Mouse (Mus musculus) thymus, adult 2 months (tissue): ENCODE data around the gene Gprasp2. TPM values are rescaled to one million over a fixed set of nuclear protein-coding genes. Genes with fewer than 3 reads are reported as not detected.
A peak's percentile ranks its signal among the peaks of the same experiment; 100 is the strongest.
"Not testable (repeated sequence)": the region's sequence is repeated elsewhere in the genome, so short reads cannot be mapped to it uniquely, and the experiment has no call there.

ENCODE experiments used
- DNase-seq: peaks from one replicate; pipeline ENCODE4 v3.0.0; 2021
- H3K27ac ChIP-seq: fragments of 200-500 bp; 2 replicates; pipeline ENCODE4 v1.5.1; 2012; ENCODE audit warnings: low read length, control low read depth; ENCODE audit not compliant: control insufficient read depth, insufficient read depth
- H3K27me3 ChIP-seq: fragments of 200-500 bp; 2 replicates; pipeline ENCODE4 v1.6.1; 2012; ENCODE audit warnings: mild to moderate bottlenecking, low read length, moderate library complexity, mixed read lengths; ENCODE audit not compliant: control insufficient read depth, insufficient read depth
- H3K36me3 ChIP-seq: fragments of 200-500 bp; 2 replicates; pipeline ENCODE4 v1.6.1; 2012; ENCODE audit warnings: mild to moderate bottlenecking, low read length, moderate library complexity; ENCODE audit not compliant: control insufficient read depth, insufficient read depth
- H3K4me1 ChIP-seq: fragments of 200-500 bp; replicated peaks from 2 replicates; pipeline ENCODE4 v1.6.1; 2012; ENCODE audit warnings: low read length; ENCODE audit not compliant: control insufficient read depth, insufficient read depth
- H3K4me3 ChIP-seq: fragments of 200-500 bp; 2 replicates; pipeline ENCODE4 v1.5.1; 2012; ENCODE audit warnings: mild to moderate bottlenecking, low read length, control low read depth, moderate library complexity; ENCODE audit not compliant: control insufficient read depth, insufficient read depth
- CTCF ChIP-seq: fragments of 200-500 bp; IDR thresholded peaks from 2 replicates; pipeline ENCODE4 v1.5.1; 2012; ENCODE audit warnings: mild to moderate bottlenecking, control low read depth, low read length, moderate library complexity, borderline replicate concordance; ENCODE audit not compliant: control insufficient read depth, poor library complexity, insufficient read depth; ENCODE audit errors: extremely low read depth
- POLR2A ChIP-seq: fragments of 200-500 bp; IDR thresholded peaks from 2 replicates; pipeline ENCODE4 v1.6.1; 2012; ENCODE audit warnings: mild to moderate bottlenecking, low read length, control low read depth, moderate library complexity; ENCODE audit not compliant: control insufficient read depth, poor library complexity, insufficient read depth; ENCODE audit errors: extremely low read depth
- WGBS: fragments of 180-500 bp; shearing (Covaris S2); methylation state at CpG from one replicate; pipeline ENCODE4 v1.1.7; 2018; 5-methylcytosine and 5-hydroxymethylcytosine counted together
- polyA plus RNA-seq: library from polyadenylated mRNA; depleted of rRNA; stranded (reverse); fragments of >200 nt; gene quantifications from 2 replicates; pipeline ENCODE4 v1.2.3, GENCODE M21; 2012; rRNA removed

Gprasp2 gene
- 5.0 and 14.9 TPM in 2 replicates for polyA plus RNA-seq

DNA sequence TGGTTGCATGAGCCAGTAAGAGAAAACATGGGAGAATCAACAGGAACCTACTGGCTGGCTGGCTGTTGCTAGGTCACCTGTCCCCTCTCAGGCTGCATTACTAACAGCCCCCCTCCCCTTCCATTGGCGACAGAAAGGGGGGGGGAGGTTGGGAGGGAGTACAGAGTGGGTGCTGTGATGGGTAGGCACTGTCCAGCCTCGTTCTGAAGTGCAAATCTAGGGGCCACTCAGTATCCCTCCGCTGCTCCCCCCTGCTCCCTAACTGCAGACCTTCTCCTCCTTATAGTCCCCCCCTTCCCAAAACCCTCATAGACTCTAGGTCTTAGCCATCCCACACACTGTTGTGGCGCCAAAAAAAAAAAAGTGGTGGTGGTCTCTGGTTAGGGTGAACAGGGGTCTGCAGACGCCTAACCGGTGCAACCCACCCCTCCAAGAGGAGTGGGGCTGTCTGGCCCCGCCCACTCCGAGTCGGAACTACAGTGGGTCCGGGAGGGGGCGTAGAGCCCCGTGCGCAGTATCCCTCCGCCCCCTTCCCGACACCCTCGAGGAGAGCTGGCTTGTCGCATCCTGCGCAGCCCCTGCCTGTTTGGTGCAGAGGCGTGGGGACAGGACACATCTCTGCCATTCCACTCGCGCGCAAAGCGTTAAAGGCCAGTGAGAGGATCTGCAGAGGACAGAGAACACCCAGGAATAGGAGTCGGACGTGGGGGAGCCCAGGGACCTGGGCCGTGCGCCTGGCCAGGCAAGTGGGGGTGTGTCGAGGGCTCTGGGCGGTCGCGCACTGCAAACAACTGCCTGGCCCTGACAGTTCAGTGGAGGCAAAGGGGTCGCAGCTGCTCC, at the start of gene Gprasp2:
Gene Gprasp2 (plus strand): TSS at position 514 of the 840 bp plus-strand sequence.
- not testable (repeated sequence) for H3K36me3 ChIP-seq, H3K27me3 ChIP-seq, H3K4me1 ChIP-seq, H3K27ac ChIP-seq
- peak; percentile 45 for DNase-seq
- peak within 1 kb of the TSS; percentile 56 for H3K4me3 ChIP-seq
- WGBS: 3% methylated on average over 30 of the region's 32 CpGs

DNA sequence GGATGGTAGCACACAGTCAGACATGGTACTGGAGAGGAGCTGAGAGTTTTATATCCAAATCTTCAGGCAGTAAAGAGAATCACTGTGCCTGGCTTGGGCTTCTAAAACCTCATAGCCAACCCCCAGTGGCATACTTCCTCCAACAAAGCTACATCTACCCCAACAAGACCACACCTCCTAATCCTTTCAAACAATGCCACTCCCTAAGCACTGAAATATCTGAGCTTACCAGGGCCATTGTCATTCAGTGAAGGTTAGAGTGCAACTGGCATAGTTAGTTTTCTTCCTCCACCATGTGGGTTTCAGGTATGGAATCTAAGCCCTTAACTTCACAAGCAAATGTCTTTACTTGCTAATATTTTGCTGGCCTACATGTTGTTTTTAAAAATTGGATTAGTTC, 47.3 kb upstream of the Gprasp2 start:
- DNase-seq: no peak

DNA sequence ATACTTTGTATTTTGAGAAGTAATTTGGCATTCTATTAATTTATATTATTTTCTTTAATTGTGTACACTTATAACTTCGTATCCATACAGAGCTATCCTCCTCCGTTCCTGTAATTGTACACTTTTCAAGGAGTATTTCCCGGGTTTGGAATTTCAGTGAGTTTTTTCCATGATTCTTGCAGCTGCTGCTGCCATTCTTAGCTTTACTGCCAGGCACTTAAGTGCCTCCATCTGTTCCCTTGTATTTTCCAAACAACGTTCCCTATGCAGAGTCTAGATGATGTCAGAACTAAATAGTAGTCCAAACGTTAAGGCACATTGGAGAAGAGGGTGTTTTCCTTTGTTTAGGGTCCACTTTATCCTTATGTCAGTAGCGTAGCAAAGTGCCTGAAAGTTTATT, 46.5 kb upstream of the Gprasp2 start:
- Histone ChIP-seq H3K4me3 (no peak overlapping the region), H3K27me3 (no peaks in the 10 kb centered on the region), H3K36me3 (no peaks in the 10 kb centered on the region), H3K4me1 (peaks cover 5% of the 10 kb centered on the region), H3K27ac (no peak overlapping the region)
- WGBS: 91% methylated on average over 6 of the region's 6 CpGs
- no peak for DNase-seq
- TF ChIP-seq CTCF (no peak), POLR2A (no peak)

More for the DNA sequence above, 47.3 kb upstream of the Gprasp2 start:
- Histone ChIP-seq H3K4me3 (no peak overlapping the region), H3K36me3 (no peaks in the 10 kb centered on the region), H3K27me3 (no peaks in the 10 kb centered on the region), H3K4me1 (peaks cover 5% of the 10 kb centered on the region), H3K27ac (no peak overlapping the region)
- no peak for TF ChIP-seq CTCF
- TF ChIP-seq POLR2A: no peak

DNA sequence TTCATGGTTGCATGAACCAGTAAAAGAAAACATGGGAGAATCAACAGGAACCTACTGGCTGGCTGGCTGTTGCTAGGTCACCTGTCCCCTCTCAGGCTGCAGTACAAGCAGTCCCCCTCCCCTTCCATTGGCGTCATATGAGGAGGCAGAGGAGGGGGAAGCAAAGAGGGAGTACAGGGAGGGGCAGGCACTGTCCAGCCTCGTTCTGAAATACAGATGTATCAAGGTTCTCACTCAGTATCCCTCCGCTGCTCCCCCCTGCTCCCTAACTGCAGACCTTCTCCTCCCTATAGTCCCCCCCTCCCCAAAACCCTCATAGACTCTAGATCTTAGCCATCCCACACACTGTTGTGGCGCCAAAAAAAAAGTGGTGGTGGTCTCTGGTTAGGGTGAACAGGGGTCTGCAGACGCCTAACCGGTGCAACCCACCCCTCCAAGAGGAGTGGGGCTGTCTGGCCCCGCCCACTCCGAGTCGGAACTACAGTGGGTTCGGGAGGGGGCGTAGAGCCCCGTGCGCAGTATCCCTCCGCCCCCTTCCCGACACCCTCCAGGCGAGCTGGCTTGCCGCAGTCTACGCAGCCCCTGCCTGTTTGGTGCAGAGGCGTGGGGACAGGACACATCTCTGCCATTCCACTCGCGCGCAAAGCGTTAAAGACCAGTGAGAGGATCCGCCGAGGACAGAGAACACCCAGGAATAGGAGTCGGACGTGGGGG, 43.1 kb upstream of the Gprasp2 start:
- not testable (repeated sequence) for H3K27ac ChIP-seq, H3K36me3 ChIP-seq, H3K27me3 ChIP-seq, H3K4me1 ChIP-seq
- peak; percentile 66 for DNase-seq
- H3K4me3 ChIP-seq: peak overlapping the region; percentile 66
- WGBS: 3% methylated on average over 25 of the region's 27 CpGs

DNA sequence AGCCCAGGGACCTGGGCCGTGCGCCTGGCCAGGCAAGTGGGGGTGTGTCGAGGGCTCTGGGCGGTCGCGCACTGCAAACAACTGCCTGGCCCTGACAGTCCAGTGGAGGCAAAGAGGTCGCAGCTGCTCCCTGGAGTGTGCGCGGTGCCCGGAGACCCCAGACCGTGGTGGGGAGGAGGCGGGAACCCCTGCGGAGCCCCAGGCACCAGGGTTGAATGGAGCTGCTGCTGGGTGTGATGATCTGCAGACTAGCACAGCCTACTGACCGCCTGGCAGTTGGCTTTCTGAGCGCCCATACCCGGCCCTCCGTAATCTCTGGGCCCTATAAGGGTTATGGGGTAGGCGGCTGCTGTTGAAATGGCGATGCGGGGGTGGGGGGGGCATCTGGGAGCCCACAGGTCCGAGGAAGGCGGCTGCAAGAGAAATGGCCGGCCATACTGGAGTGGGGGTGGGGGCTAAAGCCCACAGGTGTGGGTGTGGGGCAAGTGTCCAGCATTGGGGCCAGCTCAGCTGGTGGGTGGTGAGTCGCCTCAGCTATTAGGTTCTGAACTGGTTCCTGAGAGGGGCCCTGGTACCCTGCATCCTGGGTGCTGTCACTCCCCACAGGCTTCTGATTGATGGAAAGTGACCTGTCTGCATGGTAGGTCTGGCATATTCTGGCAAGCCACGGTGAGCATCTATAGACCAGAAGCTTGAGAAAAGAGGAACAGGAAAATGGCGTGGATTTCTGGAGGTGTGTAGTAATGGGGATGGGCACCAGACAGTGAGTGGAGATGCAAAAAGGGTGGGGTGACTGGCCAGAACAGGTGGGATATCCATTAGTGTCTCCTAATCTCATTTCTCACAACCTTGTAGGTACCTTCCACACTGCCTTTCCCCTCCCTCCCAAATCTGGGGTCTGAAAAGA, 42.3 kb upstream of the Gprasp2 start:
- H3K27me3 ChIP-seq, H3K36me3 ChIP-seq, H3K4me1 ChIP-seq, H3K27ac ChIP-seq: not testable (repeated sequence)
- WGBS: 1% methylated on average over 26 of the region's 26 CpGs
- peak; percentile 8 for DNase-seq
- peak overlapping the region; percentile 66 for H3K4me3 ChIP-seq

DNA sequence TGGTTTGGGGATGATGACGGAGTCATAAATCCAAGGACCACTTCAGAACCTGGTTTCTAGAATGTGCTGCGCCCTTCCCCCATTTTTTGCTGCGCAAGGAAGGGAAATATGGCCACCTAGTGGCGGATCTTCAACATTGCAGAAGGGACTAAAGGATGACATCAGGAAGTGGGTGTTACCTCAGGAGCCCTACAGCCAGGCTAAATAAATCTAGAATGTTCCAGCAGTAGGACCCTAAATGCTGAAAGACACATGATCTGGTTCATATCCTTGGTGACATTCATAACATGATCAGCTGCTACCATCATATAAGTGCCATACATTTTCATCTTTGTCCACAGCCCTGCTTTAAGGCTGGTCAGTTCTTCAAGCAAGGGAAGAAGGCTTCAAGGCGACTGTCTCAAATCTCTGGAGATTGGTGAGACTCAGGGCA, 41.6 kb upstream of the Gprasp2 start, which contains the start of gene Bhlhb9:
Gene Bhlhb9 (plus strand): TSS at position 383 of the 433 bp plus-strand sequence.
- H3K4me3 ChIP-seq: peak within 1 kb of the TSS; percentile 66
- WGBS: 35% methylated on average over 3 of the region's 5 CpGs
- H3K36me3 ChIP-seq, H3K27me3 ChIP-seq, H3K27ac ChIP-seq, H3K4me1 ChIP-seq: not testable (repeated sequence)
- DNase-seq: peak; percentile 43
